Mouse (Mus musculus) cerebellum, adult 2 months (tissue): ENCODE measurements at regions not wholly inside any gene's neighbourhood (a gene's known extent, or its start where the extent isn't known, plus 50 kb on each side); places are given as distances from the start of the nearest gene placed in this dataset.

Source experiments
- CTCF ChIP-seq: fragments of 200-500 bp; IDR thresholded peaks from 2 replicates; pipeline ENCODE4 v1.5.1; 2011; ENCODE audit warnings: low read depth, mild to moderate bottlenecking, control low read depth, low read length, moderate library complexity, borderline replicate concordance; ENCODE audit not compliant: insufficient read depth
- POLR2A ChIP-seq: fragments of 200-500 bp; IDR thresholded peaks from 2 replicates; pipeline ENCODE4 v1.6.1; 2011; ENCODE audit warnings: low read length, control low read depth, borderline replicate concordance; ENCODE audit not compliant: insufficient read depth

GRCm38 (mm10) chr5:118363154-118363553 is 118.1 kb downstream of the 2410131K14Rik start:
- TF ChIP-seq CTCF (no peak), POLR2A (no peak)
